Mouse (Mus musculus) embryonic fibroblast, embryonic 13.5 days (primary cell): ENCODE measurements around the gene Zfp358. TPM values are rescaled to one million over a fixed set of nuclear protein-coding genes. Genes with fewer than 3 reads are reported as not detected.

ENCODE experiments used
- H3K27ac ChIP-seq: 2 replicates; pipeline ENCODE4 v1.5.1; 2012; ENCODE audit warnings: low read length, control low read depth, inconsistent platforms; ENCODE audit not compliant: insufficient read depth
- H3K4me1 ChIP-seq: 2 replicates; pipeline ENCODE4 v1.6.1; 2011; ENCODE audit warnings: low read length; ENCODE audit not compliant: control insufficient read depth, insufficient read depth
- H3K4me3 ChIP-seq: 2 replicates; pipeline ENCODE4 v1.5.1; 2011; ENCODE audit warnings: mild to moderate bottlenecking, control low read depth, low read length; ENCODE audit not compliant: insufficient read depth
- CTCF ChIP-seq: IDR thresholded peaks from 2 replicates; pipeline ENCODE4 v1.5.1; 2011; ENCODE audit warnings: mild to moderate bottlenecking, control low read depth, low read length, moderate library complexity, borderline replicate concordance; ENCODE audit not compliant: insufficient read depth
- POLR2A ChIP-seq: IDR thresholded peaks from 2 replicates; pipeline ENCODE4 v1.6.1; 2011; ENCODE audit warnings: low read depth, mild to moderate bottlenecking, control low read depth, low read length, moderate library complexity
- polyA plus RNA-seq: library from polyadenylated mRNA; stranded (reverse); fragments of >200 nt; gene quantifications from 2 replicates; pipeline ENCODE4 v1.2.4, GENCODE M21; 2011; ENCODE audit warnings: low read depth; ENCODE audit not compliant: missing spikeins, insufficient read length

The Zfp358 gene
- polyA plus RNA-seq, 1 experiment = 27.2 TPM

DNA sequence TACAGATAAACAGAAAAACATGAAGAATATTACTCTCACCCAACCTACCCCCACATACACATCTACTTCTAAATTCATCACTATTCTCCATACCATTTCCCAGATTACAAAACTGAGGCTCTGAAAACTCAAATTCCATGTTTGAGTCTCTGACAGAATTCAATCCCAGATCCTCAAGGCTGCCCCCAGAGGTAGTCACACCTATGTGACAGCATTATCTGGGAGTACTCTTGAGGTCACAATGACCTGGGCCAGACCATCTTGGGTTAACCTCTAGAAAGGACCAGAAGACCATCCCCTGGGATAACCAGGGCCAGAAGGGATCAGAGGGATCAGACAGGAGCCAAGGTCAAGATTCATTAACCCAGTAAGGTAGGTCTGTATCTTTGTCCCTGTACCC lies 22.4 kb upstream of the Zfp358 start, which contains the start of gene Tex45:
Gene Tex45 (plus strand): TSS at position 301 of the 400 bp plus-strand sequence.
- H3K4me3 ChIP-seq = no peak within 1 kb of the TSS
- TF ChIP-seq CTCF (no peak), POLR2A (no peak)
- no peak within 1 kb of the TSS for H3K27ac ChIP-seq
- H3K4me1 ChIP-seq = 0 out of 2 replicates have a peak, but pooled peaks cover 2% of the 10 kb centered on the region

DNA sequence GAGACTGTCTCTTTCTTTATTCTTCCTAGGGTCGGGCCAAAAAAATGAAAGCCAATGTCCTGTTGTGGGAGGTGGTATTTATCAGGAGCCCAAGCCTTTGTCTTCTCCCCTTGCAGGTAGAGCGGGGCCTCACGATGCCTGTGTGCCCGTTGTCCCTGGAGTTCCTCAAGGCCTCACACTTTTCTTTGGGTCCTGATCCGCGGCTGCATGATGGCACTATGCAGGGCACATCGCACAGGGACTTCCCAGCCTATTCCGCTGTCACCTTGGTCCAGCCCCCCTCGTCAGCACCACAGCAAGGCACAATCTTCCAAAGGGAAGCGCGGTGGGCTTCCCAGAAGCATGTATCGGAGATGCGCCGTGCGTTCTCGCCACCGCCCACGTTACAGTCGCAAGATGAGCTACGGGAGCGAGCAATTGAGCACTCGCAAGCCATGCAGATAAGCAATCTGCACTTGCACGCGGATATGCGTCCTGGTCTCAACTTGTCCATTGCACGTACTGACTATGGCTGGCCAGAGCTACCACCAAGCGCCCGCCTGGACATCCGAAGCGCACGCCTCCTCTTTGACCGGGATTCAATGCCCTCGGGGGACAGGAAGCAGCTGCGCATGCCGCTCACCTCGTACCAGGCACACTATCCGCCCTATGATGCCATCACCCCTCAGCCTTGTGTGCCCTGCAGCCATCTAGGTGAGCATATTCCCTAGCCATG lies 17.1 kb upstream of the Zfp358 start:
- no peak overlapping the region for H3K27ac ChIP-seq
- H3K4me3 ChIP-seq = no peak overlapping the region
- TF ChIP-seq POLR2A (no peak), CTCF (no peak)
- 0 out of 2 replicates have a peak, but pooled peaks cover 4% of the 10 kb centered on the region for H3K4me1 ChIP-seq

DNA sequence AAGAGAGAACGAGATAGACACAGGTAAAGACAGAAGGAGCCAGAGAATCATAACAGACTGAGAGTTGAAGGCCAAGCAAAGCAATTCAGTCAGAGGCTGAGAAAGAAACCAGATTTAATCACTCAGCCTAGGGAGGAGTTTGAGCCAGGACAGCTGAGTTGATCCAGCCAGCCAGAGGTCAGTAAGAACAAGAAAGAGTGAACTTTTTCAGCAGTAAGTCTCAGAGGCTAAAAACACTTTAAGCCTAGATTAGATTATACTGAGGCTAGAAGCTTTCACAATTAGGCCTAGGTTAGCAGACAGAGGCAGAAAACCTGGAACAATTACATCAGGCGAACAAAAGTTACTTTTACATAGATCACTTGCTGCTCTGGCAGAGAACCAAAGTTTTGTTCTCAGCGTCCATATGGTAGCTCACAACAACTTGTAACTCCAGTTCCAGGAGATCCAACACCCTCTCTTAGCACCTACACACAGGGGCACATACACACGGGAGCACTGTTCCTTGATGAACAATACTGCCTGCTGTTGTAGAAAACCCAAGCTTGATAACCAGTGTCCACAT lies 12.6 kb upstream of the Zfp358 start:
- H3K4me3 ChIP-seq = no peak overlapping the region
- 0 out of 2 replicates have a peak, but pooled peaks cover 4% of the 10 kb centered on the region for H3K4me1 ChIP-seq
- no peak overlapping the region for H3K27ac ChIP-seq
- TF ChIP-seq CTCF (no peak), POLR2A (no peak)

DNA sequence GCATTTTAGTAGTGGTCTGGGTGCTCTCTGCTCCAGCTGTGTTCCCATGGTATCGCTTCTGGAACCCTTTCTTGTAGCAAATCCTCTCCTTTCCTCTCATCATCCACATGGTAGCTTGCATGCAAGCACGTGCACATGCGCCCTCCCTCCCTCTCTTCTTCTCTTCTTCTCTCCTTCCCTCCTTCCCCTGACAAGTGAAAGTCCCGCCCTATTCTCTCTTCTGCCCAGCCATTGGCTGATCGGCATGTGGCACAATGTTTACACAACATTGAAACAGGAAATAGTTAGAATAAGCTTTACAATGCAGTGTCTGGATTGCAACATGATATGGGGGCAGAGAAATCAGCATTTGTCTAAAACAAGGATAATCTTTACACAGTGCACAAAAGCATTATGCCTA lies 11.3 kb upstream of the Zfp358 start:
- Histone ChIP-seq H3K4me3 (no peak overlapping the region), H3K27ac (no peak overlapping the region), H3K4me1 (no peaks in the 10 kb centered on the region)
- TF ChIP-seq CTCF (no peak), POLR2A (no peak)

DNA sequence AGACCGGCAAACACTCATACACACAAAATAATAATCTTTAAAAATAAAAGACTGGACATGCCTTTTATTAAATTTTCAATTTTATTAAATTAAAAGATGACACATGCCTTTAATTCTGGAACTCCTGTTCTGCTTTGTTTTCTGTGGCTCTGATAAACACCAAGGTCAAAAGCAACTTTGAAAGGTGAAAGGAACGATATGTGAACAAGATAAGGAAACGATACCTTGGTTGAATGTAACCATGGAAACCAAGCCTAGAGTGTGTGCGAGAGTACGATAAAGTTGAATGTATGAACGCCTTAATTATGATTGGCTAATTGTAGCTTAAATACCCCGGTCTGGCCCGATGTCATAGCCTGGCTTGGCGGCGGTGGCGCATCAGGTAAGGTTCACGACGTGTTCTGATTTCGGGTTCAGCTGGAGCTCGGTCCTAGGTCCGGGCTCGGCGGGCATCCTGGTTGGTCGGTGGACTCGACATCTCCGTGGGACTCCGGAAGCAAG lies 10.6 kb upstream of the Zfp358 start:
- Histone ChIP-seq H3K4me3 (no peak overlapping the region), H3K27ac (no peak overlapping the region), H3K4me1 (no peaks in the 10 kb centered on the region)
- no peak for TF ChIP-seq CTCF

DNA sequence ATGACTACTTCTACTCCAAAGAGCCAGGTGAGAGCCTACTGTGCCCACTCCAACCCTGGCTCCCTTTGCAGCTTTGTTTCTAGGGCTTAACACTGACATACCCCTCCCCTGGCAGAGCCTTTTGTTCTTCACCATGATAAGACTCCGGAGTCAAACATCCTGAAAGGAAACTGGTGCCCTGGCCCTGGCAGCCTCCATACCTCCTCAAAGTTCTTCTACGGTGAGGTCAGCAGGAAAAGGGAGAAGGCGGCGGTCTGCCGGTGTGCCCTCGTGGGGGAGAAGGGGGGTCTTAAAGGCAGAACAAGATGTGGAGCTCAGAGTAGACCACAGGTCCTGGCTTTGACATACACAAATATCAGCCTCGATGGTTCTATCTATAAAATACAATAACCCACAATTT lies 9.4 kb upstream of the Zfp358 start:
- no peak overlapping the region for H3K4me3 ChIP-seq
- no peaks in the 10 kb centered on the region for H3K4me1 ChIP-seq
- H3K27ac ChIP-seq = no peak overlapping the region
- TF ChIP-seq CTCF (no peak), POLR2A (no peak)

DNA sequence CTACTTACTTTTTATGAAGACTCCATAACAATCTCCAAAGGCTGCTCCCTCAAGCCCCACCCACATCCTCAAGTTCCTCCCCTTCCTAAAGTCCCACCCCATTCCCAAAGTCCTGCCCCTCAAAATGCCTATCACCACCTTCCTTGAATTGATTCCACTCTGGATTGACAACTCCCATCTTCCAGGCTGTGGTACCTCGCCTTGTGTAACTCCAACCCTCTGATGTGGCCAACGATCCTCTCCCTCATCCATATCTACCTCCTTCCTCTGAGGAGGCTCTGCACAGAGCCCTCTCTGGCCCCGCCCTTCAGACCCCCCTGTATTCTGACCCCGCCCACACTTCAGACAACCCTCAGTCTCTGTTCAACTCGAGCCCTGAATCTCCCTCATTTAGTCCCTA lies 7.7 kb upstream of the Zfp358 start:
- H3K4me3 ChIP-seq = no peak overlapping the region
- no peaks in the 10 kb centered on the region for H3K4me1 ChIP-seq
- TF ChIP-seq POLR2A (no peak), CTCF (no peak)
- H3K27ac ChIP-seq = no peak overlapping the region

DNA sequence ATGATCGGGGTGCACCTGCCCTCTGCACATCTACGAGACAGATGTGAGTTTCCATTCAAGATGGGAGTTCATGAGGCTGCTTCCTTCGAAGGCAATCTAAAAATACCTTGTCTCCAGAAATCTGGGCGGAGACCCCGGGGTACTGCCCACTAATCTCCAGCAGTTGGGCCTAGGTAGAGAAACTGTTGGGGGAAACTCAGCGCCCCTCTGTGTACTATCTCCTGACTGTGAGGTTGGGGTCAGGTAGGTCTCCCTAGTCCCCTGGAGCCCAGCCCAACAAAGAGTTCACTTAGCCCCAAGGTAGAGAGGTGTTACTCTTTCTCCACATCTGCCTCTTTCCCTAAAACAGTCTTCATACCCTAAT lies 889 bp downstream of the Zfp358 start:
- no peak overlapping the region for H3K27ac ChIP-seq

DNA sequence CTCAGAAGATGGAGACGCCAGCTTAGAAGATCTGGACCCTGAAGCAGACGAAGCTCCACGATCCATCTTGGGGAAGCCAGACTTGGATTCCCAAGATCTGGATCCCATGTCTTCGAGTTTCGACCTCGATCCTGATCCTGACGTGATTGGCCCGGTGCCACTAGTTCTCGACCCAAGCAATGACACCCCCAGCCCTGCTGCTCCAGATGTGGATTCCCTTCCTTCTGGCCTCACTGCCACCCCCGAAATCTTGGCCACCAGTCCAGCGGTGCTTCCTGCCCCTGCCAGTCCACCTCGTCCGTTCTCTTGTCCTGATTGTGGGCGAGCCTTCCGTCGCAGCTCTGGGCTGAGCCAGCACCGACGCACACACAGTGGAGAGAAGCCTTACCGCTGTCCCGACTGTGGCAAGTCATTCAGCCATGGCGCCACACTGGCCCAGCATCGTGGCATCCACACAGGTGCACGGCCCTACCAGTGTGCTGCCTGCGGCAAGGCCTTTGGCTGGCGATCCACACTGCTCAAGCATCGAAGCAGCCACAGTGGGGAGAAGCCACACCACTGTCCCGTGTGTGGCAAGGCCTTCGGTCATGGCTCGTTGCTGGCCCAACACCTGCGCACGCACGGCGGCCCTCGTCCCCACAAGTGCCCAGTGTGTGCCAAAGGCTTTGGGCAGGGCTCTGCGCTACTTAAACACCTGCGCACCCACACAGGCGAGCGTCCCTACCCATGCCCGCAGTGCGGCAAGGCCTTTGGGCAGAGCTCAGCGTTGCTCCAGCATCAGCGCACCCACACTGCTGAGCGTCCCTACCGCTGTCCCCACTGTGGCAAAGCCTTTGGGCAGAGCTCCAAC lies 2.9 kb downstream of the Zfp358 start:
- Histone ChIP-seq H3K4me1 (no peaks in the 10 kb centered on the region), H3K27ac (no peak overlapping the region), H3K4me3 (no peak overlapping the region)
- TF ChIP-seq CTCF = no peak
- no peak for TF ChIP-seq POLR2A

More for the DNA sequence above, 889 bp downstream of the Zfp358 start:
- peak overlapping the region; percentile 96 for H3K4me3 ChIP-seq
- no peaks in the 10 kb centered on the region for H3K4me1 ChIP-seq
- no peak for TF ChIP-seq POLR2A
- TF ChIP-seq CTCF = no peak
